Mouse (Mus musculus) heart, adult 2 months (tissue): ENCODE results near the gene Ppm1b. TPM values are rescaled to one million over a fixed set of nuclear protein-coding genes. Genes with fewer than 3 reads are reported as not detected.
"Not testable (repeated sequence)": the region's sequence is repeated elsewhere in the genome, so short reads cannot be mapped to it uniquely, and the experiment has no call there.

Experiments
- DNase-seq, 2 experiments: peaks; one replicate each; pipeline ENCODE4 v3.0.0; 2021
- H3K27ac ChIP-seq: fragments of 200-600 bp; 2 replicates; pipeline ENCODE4 v1.8.1; 2022
- H3K27me3 ChIP-seq: fragments of 200-500 bp; 2 replicates; pipeline ENCODE4 v1.6.1; 2012; ENCODE audit warnings: mild to moderate bottlenecking, low read length, inconsistent platforms, mixed read lengths; ENCODE audit not compliant: control insufficient read depth, insufficient read depth
- H3K36me3 ChIP-seq: fragments of 200-500 bp; 2 replicates; pipeline ENCODE4 v1.6.1; 2012; ENCODE audit warnings: low read length, inconsistent platforms; ENCODE audit not compliant: control insufficient read depth, insufficient read depth
- H3K4me1 ChIP-seq: fragments of 200-500 bp; 2 replicates; pipeline ENCODE4 v1.6.1; 2011; ENCODE audit warnings: low read length; ENCODE audit not compliant: control insufficient read depth, insufficient read depth
- H3K4me3 ChIP-seq: fragments of 200-600 bp; 2 replicates; pipeline ENCODE4 v1.8.1; 2022
- H3K79me2 ChIP-seq: fragments of 200-500 bp; replicated peaks from 2 replicates; pipeline ENCODE4 v1.6.1; 2012; ENCODE audit warnings: mild to moderate bottlenecking, inconsistent platforms, low read length, moderate library complexity, mixed read lengths; ENCODE audit not compliant: control insufficient read depth, insufficient read depth
- H3K9ac ChIP-seq: fragments of 200-500 bp; 2 replicates; pipeline ENCODE4 v1.6.1; 2012; ENCODE audit warnings: low read depth, mild to moderate bottlenecking, control low read depth, inconsistent platforms, low read length, mixed read lengths
- CTCF ChIP-seq: fragments of 200-600 bp; IDR thresholded peaks from 2 replicates; pipeline ENCODE4 v1.8.1; 2022; ENCODE audit warnings: antibody characterized with exemption, mild to moderate bottlenecking, moderate library complexity
- EP300 ChIP-seq: fragments of 200-500 bp; IDR thresholded peaks from 2 replicates; pipeline ENCODE4 v1.6.1; 2011; ENCODE audit warnings: low read depth, low read length, control low read depth; ENCODE audit not compliant: insufficient read depth
- POLR2A ChIP-seq: fragments of 200-500 bp; IDR thresholded peaks from 2 replicates; pipeline ENCODE4 v1.6.1; 2011; ENCODE audit warnings: mild to moderate bottlenecking, low read depth, low read length, control low read depth; ENCODE audit not compliant: insufficient read depth
- WGBS: fragments of 180-500 bp; shearing (Covaris S2); methylation state at CpG from one replicate; pipeline ENCODE4 v1.1.7; 2018; 5-methylcytosine and 5-hydroxymethylcytosine counted together
- intact Hi-C: fragments of 180-260 bp; cut with DNase I; formaldehyde crosslinking; loops from one replicate; pipeline ENCODE4 v1.15.1; 2025
- polyA plus RNA-seq: library from polyadenylated mRNA; depleted of rRNA; stranded (reverse); fragments of >200 nt; gene quantifications from 2 replicates; pipeline ENCODE4 v1.2.3, GENCODE M21; 2012
- total RNA-seq, 2 experiments: library from RNA; stranded (reverse); gene quantifications; 2 replicates each; pipeline ENCODE4 v1.2.3; 2021

Ppm1b gene
- total and polyA plus RNA-seq, 3 experiments = 39.0 to 137 (median 119) TPM

GRCm38 (mm10) chr17:84933968-84934367 lies 22.6 kb upstream of the Ppm1b start:
- Histone ChIP-seq H3K9ac (no peak overlapping the region), H3K79me2 (no peaks in the 10 kb centered on the region), H3K4me1 (no peaks in the 10 kb centered on the region), H3K27me3 (no peaks in the 10 kb centered on the region), H3K36me3 (no peaks in the 10 kb centered on the region), H3K27ac (no peak overlapping the region), H3K4me3 (no peak overlapping the region)
- intact Hi-C loops = no loop called here
- no peak for DNase-seq
- TF ChIP-seq EP300 = no peak
- TF ChIP-seq CTCF = no peak
- TF ChIP-seq POLR2A = no peak
- WGBS = 47% methylated on average over 5 of the region's 5 CpGs

DNA sequence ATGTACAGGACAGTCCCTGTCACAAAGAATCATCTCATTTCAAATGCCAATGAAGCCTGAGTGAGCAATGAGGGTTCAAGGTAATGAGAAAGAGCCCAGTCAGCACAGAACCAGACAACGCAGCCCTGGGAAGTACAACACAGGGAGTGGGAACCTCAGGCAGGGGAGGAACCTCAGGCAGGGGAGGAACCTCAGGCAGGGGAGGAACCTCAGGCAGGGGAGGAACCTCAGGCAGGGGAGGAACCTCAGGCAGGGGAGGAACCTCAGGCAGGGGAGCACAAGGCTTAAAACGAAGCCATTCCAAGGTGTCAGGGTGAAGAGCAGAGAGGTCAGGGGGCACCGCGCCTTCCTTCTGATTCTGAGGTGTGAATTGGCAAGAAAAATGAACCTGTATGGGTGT lies 20.9 kb upstream of the Ppm1b start:
- H3K27me3 ChIP-seq, DNase-seq, intact Hi-C loops, H3K4me3 ChIP-seq, H3K79me2 ChIP-seq, H3K9ac ChIP-seq, H3K4me1 ChIP-seq, H3K36me3 ChIP-seq, H3K27ac ChIP-seq: not testable (repeated sequence)
- 62% methylated on average over 4 of the region's 4 CpGs for WGBS

DNA sequence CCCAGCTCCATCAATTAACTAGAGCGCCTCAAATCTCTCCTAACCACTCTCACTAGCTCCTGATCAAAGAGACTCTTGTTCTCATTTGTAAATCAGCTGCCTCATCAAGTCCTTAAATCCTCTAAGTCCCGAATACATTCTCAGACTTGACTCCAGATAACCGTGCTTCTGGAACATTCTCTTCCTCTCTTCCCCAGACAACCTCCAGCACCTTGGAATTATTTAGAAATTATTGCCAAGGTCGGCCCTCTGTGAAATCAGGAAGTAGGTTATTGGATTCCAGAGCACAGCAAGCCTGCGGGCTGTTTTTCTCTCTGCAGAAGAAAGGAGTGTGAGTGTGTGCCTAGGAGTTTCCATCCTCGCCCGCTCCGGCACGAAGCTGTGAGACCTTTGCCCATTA lies 20.2 kb upstream of the Ppm1b start:
- H3K9ac ChIP-seq = no peak overlapping the region
- no peak for TF ChIP-seq POLR2A
- no peak for TF ChIP-seq CTCF
- no peak for TF ChIP-seq EP300
- H3K79me2 ChIP-seq = no peaks in the 10 kb centered on the region
- H3K4me1 ChIP-seq = no peaks in the 10 kb centered on the region
- no peaks in the 10 kb centered on the region for H3K36me3 ChIP-seq
- no peak overlapping the region for H3K4me3 ChIP-seq
- H3K27ac ChIP-seq = no peak overlapping the region
- H3K27me3 ChIP-seq = no peaks in the 10 kb centered on the region
- no peak for DNase-seq
- 58% methylated on average over 9 of the region's 9 CpGs for WGBS
- intact Hi-C loops = no loop called here

DNA sequence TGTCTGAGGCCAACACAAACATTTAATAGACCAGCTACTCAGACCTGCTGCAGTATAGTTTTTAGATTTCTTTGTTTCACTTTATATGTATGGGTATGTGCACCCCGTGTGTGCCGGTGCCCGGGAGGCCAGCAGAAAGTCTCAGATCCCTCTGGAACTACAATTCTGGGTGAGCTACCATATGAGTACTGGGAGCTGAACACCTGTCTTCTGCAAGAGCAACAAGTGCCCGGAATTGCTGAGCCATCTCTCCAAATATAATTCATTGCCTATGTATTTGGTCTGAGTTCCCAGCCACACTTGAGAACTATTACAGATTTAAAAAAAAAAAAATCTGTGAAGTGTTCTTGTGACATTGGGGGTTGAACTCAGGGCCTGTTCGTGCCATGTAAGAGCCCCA lies 19.7 kb upstream of the Ppm1b start:
- H3K4me1 ChIP-seq = no peaks in the 10 kb centered on the region
- intact Hi-C loops = no loop called here
- no peaks in the 10 kb centered on the region for H3K79me2 ChIP-seq
- TF ChIP-seq EP300 = no peak
- TF ChIP-seq CTCF = no peak
- TF ChIP-seq POLR2A = no peak
- H3K4me3 ChIP-seq = no peak overlapping the region
- H3K27ac ChIP-seq = no peak overlapping the region
- WGBS = 92% methylated on average over 5 of the region's 5 CpGs
- H3K36me3 ChIP-seq = no peaks in the 10 kb centered on the region
- no peak overlapping the region for H3K9ac ChIP-seq
- DNase-seq = no peak
- H3K27me3 ChIP-seq = no peaks in the 10 kb centered on the region

DNA sequence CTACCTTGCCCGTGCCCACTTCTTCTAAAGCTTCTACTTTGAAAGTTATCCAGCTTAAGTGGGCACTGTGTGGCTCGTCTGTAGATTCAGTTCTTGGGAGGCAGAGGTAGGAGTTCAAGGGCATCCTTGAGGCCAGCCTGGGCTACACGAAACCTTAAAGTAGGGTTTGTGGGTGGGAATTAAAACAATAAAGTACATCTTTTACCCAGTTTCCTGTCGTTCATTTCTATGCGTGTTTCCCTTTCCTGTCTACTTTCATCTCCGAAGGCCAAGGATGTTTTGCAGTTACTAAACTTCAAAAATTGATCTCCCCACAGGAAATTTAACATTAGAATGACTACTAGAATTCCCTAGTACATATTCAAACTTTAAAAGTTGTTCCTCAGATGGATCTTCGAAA lies 19.3 kb upstream of the Ppm1b start:
- Histone ChIP-seq H3K27me3 (no peaks in the 10 kb centered on the region), H3K27ac (no peak overlapping the region), H3K4me3 (no peak overlapping the region), H3K79me2 (no peaks in the 10 kb centered on the region), H3K36me3 (no peaks in the 10 kb centered on the region), H3K4me1 (no peaks in the 10 kb centered on the region), H3K9ac (no peak overlapping the region)
- intact Hi-C loops = no loop called here
- no peak for DNase-seq
- 69% methylated on average over 7 of the region's 7 CpGs for WGBS
- no peak for TF ChIP-seq CTCF

DNA sequence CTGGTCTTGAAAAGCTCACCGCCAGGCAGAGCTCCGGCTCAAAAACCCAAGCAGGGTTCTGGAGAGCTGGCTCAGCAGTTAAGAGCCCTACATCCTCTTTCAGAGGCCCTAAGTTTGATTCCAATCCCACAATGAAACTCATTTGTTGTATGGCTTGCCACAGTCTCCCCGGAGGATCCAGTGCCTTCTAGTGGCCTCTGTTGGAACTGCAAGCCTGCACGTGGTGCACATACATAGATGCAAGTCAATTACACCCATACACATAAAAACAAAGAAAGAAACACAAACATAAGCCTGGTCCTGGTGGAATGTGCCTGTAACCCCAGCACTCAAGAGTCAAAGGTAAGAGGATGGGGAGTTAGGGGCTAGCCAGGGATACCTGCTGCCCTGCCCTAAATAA lies 18.3 kb upstream of the Ppm1b start:
- Histone ChIP-seq H3K36me3 (no peaks in the 10 kb centered on the region), H3K4me1 (no peaks in the 10 kb centered on the region), H3K27ac (no peak overlapping the region), H3K79me2 (no peaks in the 10 kb centered on the region), H3K9ac (no peak overlapping the region), H3K4me3 (no peak overlapping the region), H3K27me3 (no peaks in the 10 kb centered on the region)
- DNase-seq = no peak
- TF ChIP-seq EP300 (no peak), CTCF (peak; percentile 30), POLR2A (no peak)
- intact Hi-C loops = no loop called here
- WGBS = 96% methylated on average over 4 of the region's 4 CpGs
